Mouse (Mus musculus) G1E (cell line): ENCODE data around the gene Olfr1463. TPM values are rescaled to one million over a fixed set of nuclear protein-coding genes. Genes with fewer than 3 reads are reported as not detected.

Source experiments
- ATAC-seq: 2 replicates; pipeline ENCODE4 v1.8.0; 2016; ENCODE audit warnings: mild to moderate bottlenecking; ENCODE audit not compliant: insufficient number of reproducible peaks, poor library complexity, low FRiP score, severe bottlenecking; ENCODE audit errors: extremely low read depth
- DNase-seq: peaks from one replicate; pipeline ENCODE4 v3.0.0; 2012; ENCODE audit warnings: low spot score
- H3K27me3 ChIP-seq: 2 replicates; pipeline ENCODE4 v1.6.1; 2012; ENCODE audit warnings: mild to moderate bottlenecking, low read length, inconsistent platforms; ENCODE audit not compliant: insufficient read depth
- H3K36me3 ChIP-seq: replicated peaks from 2 replicates; pipeline ENCODE3; 2012; ENCODE audit warnings: mild to moderate bottlenecking, inconsistent platforms
- H3K4me1 ChIP-seq: 2 replicates; pipeline ENCODE4 v1.6.1; 2012; ENCODE audit warnings: low read depth, low read length, inconsistent platforms, mixed read lengths; ENCODE audit not compliant: insufficient read depth
- H3K4me3 ChIP-seq: 2 replicates; pipeline ENCODE4 v1.5.1; 2012; ENCODE audit warnings: low read depth, mild to moderate bottlenecking, inconsistent platforms, low read length, moderate library complexity, mixed read lengths
- H3K9me3 ChIP-seq: replicated peaks from 2 replicates; pipeline ENCODE4 v1.6.1; 2012; ENCODE audit warnings: inconsistent platforms
- CTCF ChIP-seq: IDR thresholded peaks from 2 replicates; pipeline ENCODE4 v1.5.1; 2012; ENCODE audit warnings: low read depth, low read length, inconsistent platforms, mixed read lengths
- GATA1 ChIP-seq: IDR thresholded peaks from 2 replicates; pipeline ENCODE4 v1.6.1; 2012; ENCODE audit warnings: borderline replicate concordance, low read length, inconsistent platforms, mixed read lengths
- GATA2 ChIP-seq: IDR thresholded peaks from 2 replicates; pipeline ENCODE4 v1.6.1; 2012; ENCODE audit warnings: low read depth, low read length, inconsistent platforms, borderline replicate concordance
- POLR2AphosphoS5 ChIP-seq: IDR thresholded peaks from 2 replicates; pipeline ENCODE4 v1.6.1; 2012; ENCODE audit warnings: low read depth, low read length, inconsistent platforms; ENCODE audit not compliant: insufficient replicate concordance
- TAL1 ChIP-seq: conservative IDR thresholded peaks from 2 replicates; pipeline ENCODE4 v1.6.1; 2012; ENCODE audit warnings: low read depth, low read length, inconsistent platforms, mixed read lengths
- polyA plus RNA-seq: library from polyadenylated mRNA; stranded (reverse); fragments of >175 nt; gene quantifications from 2 replicates; pipeline ENCODE4 v1.2.3, GENCODE M21; 2012
- total RNA-seq, 2 experiments: library from RNA; stranded (forward) in 1 of 2; stranded (reverse) in 1 of 2; fragments of 200-1000 nt in 1 of 2; fragments of >200 nt in 1 of 2; fragmentation: Nextera tagmentation in 1 of 2; gene quantifications; 2 replicates each; pipeline ENCODE4 v1.2.3; 2014 to 2017

Olfr1463 gene
- total RNA-seq (2014; fragmentation: Nextera tagmentation) = not detected in 2 replicates
- total RNA-seq (2017) = 0.35 TPM in 1 of 2 replicates, not detected in the other
- polyA plus RNA-seq = not detected in 2 replicates

GRCm38 (mm10) chr19:13231028-13231427 lies at the start of gene Olfr1463:
Olfr1463 (plus strand) TSS chr19:13231328.
- H3K36me3 ChIP-seq = no peaks in the 10 kb centered on the region
- H3K9me3 ChIP-seq = peaks cover 2% of the 10 kb centered on the region; the same call in 1 of the 2 replicates
- TF ChIP-seq TAL1 (no peak), POLR2AphosphoS5 (no peak), GATA1 (no peak)
- ATAC-seq (no peak), DNase-seq (no peak)
- H3K4me1 ChIP-seq = no peaks in the 10 kb centered on the region
- no peak within 1 kb of the TSS for H3K4me3 ChIP-seq
- no peaks in the 10 kb centered on the region for H3K27me3 ChIP-seq

- Histone ChIP-seq H3K27me3 (no peaks in the 10 kb centered on the region), H3K36me3 (no peaks in the 10 kb centered on the region), H3K4me1 (no peaks in the 10 kb centered on the region), H3K9me3 (no peaks in the 10 kb centered on the region), H3K4me3 (no peak within 1 kb of the TSS)
- TF ChIP-seq POLR2AphosphoS5 (no peak), CTCF (no peak), TAL1 (no peak), GATA1 (no peak), GATA2 (no peak)
- DNase-seq (no peak), ATAC-seq (no peak)
These were observed 45.7 kb upstream of the Olfr1463 start, which contains the start of gene Olfr1462 for GRCm38 (mm10) chr19:13185434-13185833. Olfr1462 (plus strand) TSS chr19:13185734.

GRCm38 (mm10) chr19:13221666-13222065 lies 9.5 kb upstream of the Olfr1463 start:
- TF ChIP-seq GATA1 (no peak), GATA2 (no peak), CTCF (no peak), POLR2AphosphoS5 (no peak), TAL1 (no peak)
- ATAC-seq (no peak), DNase-seq (no peak)
- Histone ChIP-seq H3K27me3 (no peaks in the 10 kb centered on the region), H3K4me3 (no peak overlapping the region), H3K9me3 (peaks cover 2% of the 10 kb centered on the region; the same call in 1 of the 2 replicates), H3K4me1 (no peaks in the 10 kb centered on the region), H3K36me3 (no peaks in the 10 kb centered on the region)

Other genes starting within 250 kb of the Olfr1463 start
- not detected in 2 replicates for gene Olfr1451, start 236.3 kb upstream of the Olfr1463 start, total RNA-seq (2014; fragmentation: Nextera tagmentation)
- 0.27 TPM in 1 of 2 replicates, not detected in the other for gene Olfr1451, start 236.3 kb upstream of the Olfr1463 start, total RNA-seq (2017)
- gene Olfr1451, start 236.3 kb upstream of the Olfr1463 start, polyA plus RNA-seq = not detected in 2 replicates
- not detected in 2 replicates for gene Olfr1453, start 203.0 kb upstream of the Olfr1463 start, total RNA-seq (2014; fragmentation: Nextera tagmentation)
- gene Olfr1453, start 203.0 kb upstream of the Olfr1463 start, total RNA-seq (2017) = 0.23 and 0.38 TPM in 2 replicates
- not detected in 2 replicates for gene Olfr1453, start 203.0 kb upstream of the Olfr1463 start, polyA plus RNA-seq
- gene Olfr1454, start 170.7 kb upstream of the Olfr1463 start, total RNA-seq (2014; fragmentation: Nextera tagmentation) = not detected in 2 replicates
- 0.05 TPM in 1 of 2 replicates, not detected in the other for gene Olfr1454, start 170.7 kb upstream of the Olfr1463 start, total RNA-seq (2017)
- not detected in 2 replicates for gene Olfr1454, start 170.7 kb upstream of the Olfr1463 start, polyA plus RNA-seq
- gene Olfr1457, start 133.4 kb upstream of the Olfr1463 start, total RNA-seq (2014; fragmentation: Nextera tagmentation) = not detected in 2 replicates
- 0.12 TPM in 1 of 2 replicates, not detected in the other for gene Olfr1457, start 133.4 kb upstream of the Olfr1463 start, total RNA-seq (2017)
- not detected in 2 replicates for gene Olfr1457, start 133.4 kb upstream of the Olfr1463 start, polyA plus RNA-seq
- not detected in 2 replicates for gene Olfr1458, start 124.6 kb upstream of the Olfr1463 start, total RNA-seq (2014; fragmentation: Nextera tagmentation)
- not detected in 2 replicates for gene Olfr1458, start 124.6 kb upstream of the Olfr1463 start, total RNA-seq (2017)
- gene Olfr1458, start 124.6 kb upstream of the Olfr1463 start, polyA plus RNA-seq = not detected in 2 replicates
- not detected in 2 replicates for gene Olfr1459, start 81.8 kb upstream of the Olfr1463 start, total RNA-seq (2014; fragmentation: Nextera tagmentation)
- gene Olfr1459, start 81.8 kb upstream of the Olfr1463 start, total RNA-seq (2017) = 0.12 and 0.27 TPM in 2 replicates
- not detected in 2 replicates for gene Olfr1459, start 81.8 kb upstream of the Olfr1463 start, polyA plus RNA-seq
- not detected in 2 replicates for gene Olfr1461, start 68.3 kb upstream of the Olfr1463 start, total RNA-seq (2014; fragmentation: Nextera tagmentation)
- 0.05 TPM in 1 of 2 replicates, not detected in the other for gene Olfr1461, start 68.3 kb upstream of the Olfr1463 start, total RNA-seq (2017)
- gene Olfr1461, start 68.3 kb upstream of the Olfr1463 start, polyA plus RNA-seq = not detected in 2 replicates
- not detected in 2 replicates for gene Olfr1462, start 45.6 kb upstream of the Olfr1463 start, total RNA-seq (2014; fragmentation: Nextera tagmentation)
- gene Olfr1462, start 45.6 kb upstream of the Olfr1463 start, total RNA-seq (2017) = 0.11 and 0.52 TPM in 2 replicates
- gene Olfr1462, start 45.6 kb upstream of the Olfr1463 start, polyA plus RNA-seq = not detected in 2 replicates
- not detected in 2 replicates for gene Olfr1465, start 84.2 kb downstream of the Olfr1463 start, total RNA-seq (2014; fragmentation: Nextera tagmentation)
- gene Olfr1465, start 84.2 kb downstream of the Olfr1463 start, total RNA-seq (2017) = 0.12 and 0.22 TPM in 2 replicates
- gene Olfr1465, start 84.2 kb downstream of the Olfr1463 start, polyA plus RNA-seq = not detected in 2 replicates
- not detected in 2 replicates for gene Olfr1466, start 107.5 kb downstream of the Olfr1463 start, total RNA-seq (2014; fragmentation: Nextera tagmentation)
- gene Olfr1466, start 107.5 kb downstream of the Olfr1463 start, total RNA-seq (2017) = 0.33 TPM in 1 of 2 replicates, not detected in the other
- gene Olfr1466, start 107.5 kb downstream of the Olfr1463 start, polyA plus RNA-seq = not detected in 2 replicates
- gene Olfr1467, start 130.9 kb downstream of the Olfr1463 start, total RNA-seq (2014; fragmentation: Nextera tagmentation) = not detected in 2 replicates
- 0.05 and 0.06 TPM in 2 replicates for gene Olfr1467, start 130.9 kb downstream of the Olfr1463 start, total RNA-seq (2017)
- gene Olfr1467, start 130.9 kb downstream of the Olfr1463 start, polyA plus RNA-seq = not detected in 2 replicates
- not detected in 2 replicates for gene Olfr1469, start 176.5 kb downstream of the Olfr1463 start, total RNA-seq (2014; fragmentation: Nextera tagmentation)
- 0.16 and 0.17 TPM in 2 replicates for gene Olfr1469, start 176.5 kb downstream of the Olfr1463 start, total RNA-seq (2017)
- not detected in 2 replicates for gene Olfr1469, start 176.5 kb downstream of the Olfr1463 start, polyA plus RNA-seq
- gene Olfr1471, start 212.1 kb downstream of the Olfr1463 start, total RNA-seq (2014; fragmentation: Nextera tagmentation) = not detected in 2 replicates
- gene Olfr1471, start 212.1 kb downstream of the Olfr1463 start, total RNA-seq (2017) = 0.23 and 0.33 TPM in 2 replicates
- not detected in 2 replicates for gene Olfr1471, start 212.1 kb downstream of the Olfr1463 start, polyA plus RNA-seq
- gene Olfr1472, start 224.8 kb downstream of the Olfr1463 start, total RNA-seq (2014; fragmentation: Nextera tagmentation) = not detected in 2 replicates
- gene Olfr1472, start 224.8 kb downstream of the Olfr1463 start, total RNA-seq (2017) = not detected in 2 replicates
- not detected in 2 replicates for gene Olfr1472, start 224.8 kb downstream of the Olfr1463 start, polyA plus RNA-seq
- not detected in 2 replicates for gene Olfr1474, start 238.2 kb downstream of the Olfr1463 start, total RNA-seq (2014; fragmentation: Nextera tagmentation)
- 1.1 TPM in 1 of 2 replicates, not detected in the other for gene Olfr1474, start 238.2 kb downstream of the Olfr1463 start, total RNA-seq (2017)
- not detected in 2 replicates for gene Olfr1474, start 238.2 kb downstream of the Olfr1463 start, polyA plus RNA-seq
- not detected in 2 replicates for gene Olfr1475, start 248.9 kb downstream of the Olfr1463 start, total RNA-seq (2014; fragmentation: Nextera tagmentation)
- gene Olfr1475, start 248.9 kb downstream of the Olfr1463 start, total RNA-seq (2017) = 0.12 and 0.22 TPM in 2 replicates
- not detected in 2 replicates for gene Olfr1475, start 248.9 kb downstream of the Olfr1463 start, polyA plus RNA-seq